Mouse (Mus musculus): ENCODE data around the gene Pced1b.
"Not testable (repeated sequence)": the region's sequence is repeated elsewhere in the genome, so short reads cannot be mapped to it uniquely, and the experiment has no call there.

The Pced1b gene

DNA sequence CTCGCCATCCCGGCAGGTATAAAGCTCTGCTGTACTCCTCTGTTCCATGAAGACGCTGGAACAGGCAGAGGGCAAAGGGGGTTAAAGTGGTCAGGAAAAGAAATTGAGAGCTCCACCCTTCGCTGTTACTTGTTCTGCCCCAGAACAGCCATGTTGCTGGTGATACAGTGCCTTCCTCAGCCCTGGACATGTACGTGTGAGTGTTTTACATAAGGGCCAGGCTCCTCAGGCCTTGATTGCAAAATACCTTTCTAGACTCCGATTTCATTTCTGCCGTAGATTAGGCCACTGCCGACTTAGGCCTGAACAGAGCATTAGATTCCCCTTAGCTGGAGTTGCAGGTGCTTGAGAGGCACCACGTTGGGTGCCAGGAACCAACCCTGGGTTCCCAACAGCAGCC, 97.0 kb downstream of the Pced1b start:
- no peak for DNase-seq

DNA sequence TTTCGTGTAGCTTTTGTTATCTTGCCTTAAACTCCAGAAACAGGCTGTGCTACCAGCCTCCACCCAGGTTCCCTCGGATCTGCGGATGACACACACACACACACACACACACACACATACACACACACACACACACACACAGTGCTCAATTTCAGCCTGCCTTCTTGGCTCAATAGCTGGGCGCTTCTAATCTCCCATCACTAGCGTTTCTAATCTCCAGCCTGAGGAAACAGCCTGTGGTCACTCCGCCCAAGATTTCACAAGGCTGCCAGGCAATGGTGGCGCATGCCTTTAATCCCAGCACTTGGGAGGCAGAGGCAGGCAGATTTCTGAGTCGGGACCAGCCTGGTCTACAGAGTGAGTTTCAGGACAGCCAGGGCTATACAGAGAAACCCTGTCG, 98.2 kb downstream of the Pced1b start:
- no peak for DNase-seq

DNA sequence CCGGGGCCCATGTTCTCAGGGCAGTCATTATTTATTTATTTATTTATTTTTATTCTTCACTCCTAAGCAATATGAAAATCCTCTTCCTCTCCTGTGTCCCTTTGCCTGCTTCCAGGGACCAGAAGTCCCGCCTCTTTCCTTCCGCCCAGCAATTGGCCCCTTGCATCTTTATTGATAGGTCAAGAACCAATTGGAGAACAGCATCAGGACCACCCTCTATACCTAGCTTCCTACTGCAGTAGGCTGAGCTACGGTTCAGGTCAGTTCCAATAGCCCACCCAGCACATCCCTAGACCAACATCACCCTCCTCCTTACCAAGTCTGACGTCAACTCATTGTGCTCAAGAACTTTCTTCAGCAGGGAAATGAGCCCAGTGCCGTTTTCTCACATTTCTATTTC, 99.0 kb downstream of the Pced1b start:
- no peak for DNase-seq

DNA sequence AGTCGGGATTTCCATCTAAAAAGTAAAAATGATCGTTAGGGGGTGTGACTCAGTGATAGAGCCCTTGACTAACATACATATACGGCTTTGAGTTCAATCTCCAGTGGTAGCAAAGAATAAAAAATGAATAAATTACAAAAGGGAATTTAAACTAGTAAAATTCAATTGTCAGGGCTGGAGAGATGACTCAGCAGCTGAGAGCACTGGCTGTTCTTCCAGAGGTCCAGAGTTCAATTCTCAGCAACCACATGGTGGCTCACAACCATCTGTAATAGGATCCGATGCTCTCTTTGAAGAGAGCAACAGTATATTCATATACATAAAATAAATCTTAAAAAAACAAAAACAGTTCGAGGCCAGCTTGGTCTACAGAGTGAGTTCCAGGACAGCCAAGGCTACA, 99.5 kb downstream of the Pced1b start:
- DNase-seq: no peak

DNA sequence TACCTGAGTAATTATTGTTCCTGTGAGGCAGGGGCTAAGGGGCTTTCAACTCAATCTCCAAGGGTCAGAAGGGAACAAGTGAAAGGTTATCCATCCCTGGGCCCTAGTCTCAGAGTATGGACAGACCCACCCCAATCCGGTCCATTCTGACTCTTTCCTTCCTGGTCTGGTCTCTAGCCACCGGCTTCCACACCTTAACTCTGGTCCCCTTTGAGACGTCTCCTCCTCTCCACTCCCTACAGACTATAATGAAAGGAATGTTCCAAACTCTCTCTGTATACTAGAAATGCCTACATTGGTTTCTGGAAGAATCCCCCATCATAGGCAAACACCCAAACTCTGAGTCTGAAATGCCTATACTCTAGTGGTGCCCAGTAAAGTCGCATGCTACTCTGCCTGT, 100.0 kb downstream of the Pced1b start:
- no peak for DNase-seq

DNA sequence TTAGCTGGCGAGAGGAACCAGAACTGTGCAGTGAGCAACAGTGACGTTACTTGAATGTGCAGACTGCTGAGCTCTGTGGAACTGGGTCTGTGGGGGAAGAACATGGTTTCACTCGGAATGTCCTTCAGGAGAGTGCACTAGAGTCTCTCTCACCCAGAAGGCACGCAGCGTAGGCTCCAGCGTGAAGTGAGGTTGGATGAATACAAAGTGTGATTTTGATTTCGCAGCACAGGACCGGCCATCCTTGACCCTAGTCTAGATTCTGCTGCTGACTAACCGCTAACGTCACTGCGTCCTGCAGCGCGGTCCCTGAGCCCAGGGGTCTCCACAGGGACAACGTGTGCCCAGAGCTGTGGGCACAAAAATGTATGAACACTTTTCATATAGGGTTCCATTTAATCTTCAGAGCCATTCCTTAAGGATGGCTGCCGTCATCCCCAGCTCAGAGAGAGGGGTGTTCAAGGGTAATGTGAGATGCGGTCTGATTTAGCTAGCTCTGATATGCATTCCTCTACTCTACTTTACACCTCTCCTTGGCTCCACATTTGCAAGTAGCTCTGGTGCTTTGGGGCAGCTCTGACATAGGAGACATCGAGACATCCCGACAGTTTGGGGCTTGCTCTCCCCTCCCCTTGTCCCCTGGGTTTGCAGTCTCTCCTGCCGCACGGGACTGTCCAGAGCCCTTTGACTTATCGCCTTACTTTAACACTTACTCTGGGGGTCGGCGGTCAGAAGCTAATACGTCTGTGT, 101.8 kb downstream of the Pced1b start:
- no peak for DNase-seq

DNA sequence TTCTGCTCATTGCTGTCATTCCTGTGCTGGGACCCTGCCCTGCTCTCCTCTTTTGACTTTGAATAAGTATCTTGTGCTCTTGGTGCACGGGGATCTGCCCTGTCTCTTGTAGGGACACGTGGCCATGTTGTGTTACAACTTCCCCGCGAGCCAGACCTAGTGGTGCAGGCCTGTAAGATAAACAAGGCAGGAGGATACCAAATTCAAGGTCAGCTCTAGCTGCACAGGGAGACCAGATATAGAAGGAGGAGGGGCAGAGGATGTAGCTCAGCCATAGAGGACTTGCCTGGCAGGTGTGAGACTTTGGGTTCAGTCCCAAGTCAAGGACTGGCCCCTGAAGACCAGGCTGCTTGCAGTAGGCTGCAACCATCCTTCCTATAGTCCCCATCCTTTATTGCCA, 103.6 kb downstream of the Pced1b start:
- DNase-seq: no peak

DNA sequence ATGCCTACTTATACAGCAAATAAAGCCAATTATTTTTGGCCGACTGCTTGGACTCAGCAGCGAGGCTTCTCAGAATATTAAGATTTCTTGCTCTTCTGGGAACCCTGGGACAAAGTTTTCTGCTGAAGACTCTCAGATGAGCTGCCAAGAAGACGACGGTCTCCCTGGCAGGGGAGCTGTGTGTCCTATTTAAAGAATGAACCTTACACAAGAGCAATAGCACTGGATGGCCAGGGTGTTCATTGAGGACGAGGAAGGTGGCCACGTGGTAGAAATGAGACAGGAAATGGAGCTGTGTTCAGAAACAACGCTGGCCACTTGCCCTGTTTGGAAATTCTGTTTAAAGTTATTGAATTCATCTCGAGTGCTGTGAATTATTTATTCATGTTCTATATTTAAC, 104.1 kb downstream of the Pced1b start:
- DNase-seq: peak; percentile 53 to 66

DNA sequence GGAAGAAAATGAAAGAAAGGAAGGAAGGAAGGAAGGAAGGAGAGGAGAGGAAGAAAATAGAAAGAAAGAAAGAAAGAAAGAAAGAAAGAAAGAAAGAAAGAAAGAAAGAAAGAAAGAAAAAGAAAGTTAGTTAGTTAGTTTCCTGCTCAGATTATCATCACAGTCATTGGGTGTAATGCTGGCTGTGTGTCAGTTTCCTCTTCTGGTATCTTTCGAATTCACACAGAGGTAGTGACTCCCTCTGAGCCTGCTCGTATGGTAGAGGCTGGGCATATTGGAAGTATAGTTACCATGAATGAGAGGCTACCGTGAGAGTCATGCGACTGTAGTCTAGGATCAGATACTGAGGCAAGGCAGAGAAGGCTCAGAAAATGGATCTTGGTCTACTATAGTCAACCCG, 104.8 kb downstream of the Pced1b start:
- no peak for DNase-seq

DNA sequence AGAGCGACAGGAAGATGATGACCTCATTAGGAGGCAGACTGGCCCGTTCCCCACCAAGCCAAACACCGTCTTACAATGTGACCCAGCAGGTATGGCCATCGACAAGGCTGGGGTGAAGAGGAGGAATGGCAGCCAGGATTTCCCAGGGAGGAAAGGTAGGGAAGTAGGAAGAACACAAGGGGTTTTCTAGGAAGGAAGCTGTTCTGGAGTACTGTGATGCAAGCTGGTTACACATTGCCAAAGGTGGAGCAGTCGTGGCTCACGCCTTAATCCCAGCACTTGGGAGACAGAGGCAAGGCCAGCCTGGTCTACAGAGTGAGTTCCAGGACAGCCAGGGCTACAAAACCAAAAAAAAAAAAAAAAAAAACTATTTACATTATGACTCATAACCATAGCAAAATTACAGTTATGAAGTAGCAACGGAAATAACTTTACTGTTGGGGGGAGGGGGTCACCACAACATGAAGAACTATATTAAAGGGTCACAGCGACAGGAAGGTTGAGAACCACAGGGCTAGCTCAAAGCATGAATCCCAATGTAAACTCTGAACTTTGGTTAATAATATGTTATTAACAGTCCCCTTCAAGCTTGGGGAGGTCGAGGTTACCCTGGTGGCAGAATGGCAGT, 108.9 kb downstream of the Pced1b start:
- no peak for DNase-seq

DNA sequence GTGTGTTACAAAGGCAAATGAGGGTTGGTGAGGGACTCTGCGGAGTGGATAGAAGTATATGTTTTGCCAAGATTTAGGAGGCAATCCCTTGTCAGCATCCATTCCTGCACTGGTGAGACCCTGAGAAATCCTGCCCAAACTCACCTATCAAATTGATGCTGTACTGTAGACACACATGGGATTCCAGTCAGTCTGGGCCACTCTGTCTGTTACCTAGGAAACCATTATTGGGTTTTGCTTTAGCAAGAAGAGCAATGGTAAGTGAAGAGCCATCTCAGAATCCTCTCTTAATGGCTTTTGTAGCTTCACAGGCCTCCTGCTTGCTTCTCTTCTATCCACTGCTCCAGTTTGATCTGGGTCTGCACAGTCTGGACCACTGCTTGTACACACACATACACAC, 110.1 kb downstream of the Pced1b start:
- DNase-seq: no peak

DNA sequence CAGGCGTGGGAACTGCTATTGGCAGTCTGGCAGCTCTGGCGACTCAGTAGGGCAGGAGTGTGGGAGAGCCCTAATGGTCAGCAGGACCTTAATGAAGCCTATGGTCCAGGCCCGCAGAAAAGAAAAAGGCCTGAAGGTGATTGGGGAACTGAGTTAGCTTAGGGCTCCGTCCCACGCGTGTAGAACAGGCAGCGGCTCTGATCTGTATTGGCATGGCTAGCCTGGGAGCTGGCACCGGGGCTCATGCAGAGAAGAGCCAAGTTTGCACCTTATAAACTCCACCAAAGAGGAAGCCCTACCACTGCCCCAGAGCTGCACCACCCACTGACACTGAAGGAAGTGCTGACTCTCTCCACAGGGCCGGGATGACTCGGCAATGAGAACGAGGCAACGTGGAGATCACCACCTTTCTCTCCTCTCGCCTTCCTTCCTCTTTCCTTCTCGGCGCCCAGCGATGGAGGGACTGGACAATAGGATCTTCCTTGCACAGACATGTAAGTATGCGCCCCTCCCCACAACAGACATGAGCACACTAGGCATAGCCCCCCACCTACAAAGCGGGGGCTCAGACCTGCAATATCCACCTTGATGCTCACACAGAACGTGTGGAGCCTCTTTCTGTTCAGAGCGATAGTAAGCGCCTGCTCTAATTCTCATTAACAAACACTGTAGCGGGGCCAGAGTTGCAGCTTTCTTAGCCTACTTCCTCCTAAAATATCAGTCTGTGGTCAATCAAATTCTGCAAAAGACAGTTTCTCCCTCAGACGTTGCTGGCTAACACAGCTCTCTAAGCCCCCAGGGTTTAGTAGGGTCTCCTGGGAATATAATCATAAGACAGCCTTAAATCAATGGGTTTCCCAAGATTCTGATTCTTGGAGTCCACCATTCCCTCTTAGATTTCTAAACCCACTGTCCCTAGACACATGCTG, 114.2 kb downstream of the Pced1b start:
- DNase-seq: no peak

DNA sequence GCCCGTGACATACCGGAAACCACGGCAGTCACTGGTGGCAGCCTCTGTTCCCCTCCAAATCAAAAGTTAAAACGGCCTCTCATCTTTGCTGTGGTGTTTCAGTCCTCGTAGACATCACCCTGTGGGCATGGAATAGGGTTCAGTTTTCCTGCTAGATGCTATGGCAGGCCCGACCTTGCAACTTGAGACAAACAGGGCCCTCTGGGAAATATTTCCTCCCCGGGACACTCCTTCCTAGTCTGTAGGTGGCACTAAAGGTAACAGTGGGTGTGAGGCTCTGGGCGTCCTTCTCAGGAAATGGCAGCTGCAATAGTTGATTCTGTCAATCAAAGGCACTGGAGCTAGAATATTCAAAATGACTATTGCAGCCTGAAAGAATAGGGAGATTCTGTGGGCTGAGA, 114.9 kb downstream of the Pced1b start:
- DNase-seq: no peak

DNA sequence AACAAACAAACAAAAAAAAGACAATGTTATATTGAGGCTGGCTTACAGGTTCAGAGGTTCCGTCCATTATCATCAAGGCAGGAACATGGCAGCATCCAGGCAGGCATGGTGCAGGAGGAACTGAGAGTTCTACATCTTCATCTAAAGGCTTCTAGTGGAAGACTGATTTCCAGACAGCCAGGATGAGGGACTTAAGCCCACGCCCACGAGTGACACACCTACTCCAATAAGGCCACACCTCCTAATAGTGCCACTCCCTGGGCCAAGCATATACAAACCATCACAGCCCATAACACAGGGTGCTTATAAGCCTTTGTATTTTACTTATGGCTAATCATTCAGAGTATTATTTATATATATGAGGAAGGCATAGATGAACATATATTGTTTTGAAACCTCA, 117.4 kb downstream of the Pced1b start:
- not testable (repeated sequence) for DNase-seq

DNA sequence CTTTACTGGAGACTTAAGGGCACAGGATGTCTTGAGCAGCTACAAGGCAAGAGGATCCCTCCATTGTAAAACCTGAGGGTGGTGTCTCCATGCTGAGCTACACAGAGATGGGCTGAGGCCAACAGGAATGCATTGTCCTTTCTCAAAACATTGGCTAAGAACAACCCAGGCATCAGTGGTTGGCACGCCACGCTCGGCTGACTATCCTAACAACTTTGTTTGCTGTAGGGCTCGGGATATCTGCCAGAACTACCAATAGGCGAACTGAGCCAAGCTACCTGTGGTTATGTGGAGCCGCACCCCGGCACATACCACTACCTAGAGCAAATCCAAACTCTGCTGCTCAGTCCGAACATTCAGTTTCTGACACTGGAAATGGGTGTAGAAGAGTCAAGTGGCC, 118.1 kb downstream of the Pced1b start:
- peak in 1 of 2 experiments; percentile 17 for DNase-seq

DNA sequence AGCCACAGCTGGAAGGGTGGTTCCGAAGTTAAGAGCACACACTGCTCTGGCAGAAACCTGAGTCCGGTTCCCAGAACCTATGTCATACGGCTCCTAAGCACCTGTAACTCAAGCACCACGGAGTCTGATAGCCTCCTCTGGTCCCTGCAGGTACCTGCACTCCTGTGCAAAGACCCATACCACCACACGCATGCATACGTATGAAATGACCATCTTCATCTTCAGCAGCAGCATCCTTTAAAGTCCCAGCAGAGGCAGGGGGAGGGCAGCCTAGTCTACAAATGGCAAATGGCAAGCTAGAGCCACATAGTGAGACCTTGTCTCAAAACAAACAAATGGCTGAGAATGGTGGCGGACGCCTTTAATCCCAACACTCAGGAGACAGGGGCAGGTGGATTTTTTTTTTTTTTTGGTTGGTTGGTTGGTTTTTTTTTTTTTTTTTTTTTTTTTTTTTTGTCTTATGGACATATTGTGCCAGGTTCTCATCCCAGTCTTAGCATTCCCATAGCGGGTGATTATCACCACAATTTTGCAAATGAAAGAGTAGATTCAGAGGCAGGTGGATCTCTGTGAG, 121.2 kb downstream of the Pced1b start:
- DNase-seq: no peak

DNA sequence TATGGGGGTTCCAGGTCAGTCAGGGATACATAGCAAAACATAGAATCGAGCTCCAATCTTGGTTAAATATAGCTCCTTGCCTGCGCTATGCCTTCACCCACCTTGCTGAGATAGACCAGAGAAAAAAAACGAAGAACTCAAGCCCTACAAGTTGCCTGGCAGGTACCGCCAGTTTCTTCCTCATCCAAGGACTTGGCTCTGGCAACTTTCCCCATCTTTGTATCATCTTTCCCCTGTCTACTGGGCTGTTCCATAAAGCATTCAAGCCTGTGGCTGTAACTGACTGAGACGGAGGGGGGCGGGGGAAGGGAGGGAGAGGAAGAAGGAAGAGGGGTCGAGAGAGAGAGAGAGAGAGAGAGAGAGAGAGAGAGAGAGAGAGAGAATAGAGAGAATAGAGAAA, 121.7 kb downstream of the Pced1b start:
- no peak for DNase-seq

DNA sequence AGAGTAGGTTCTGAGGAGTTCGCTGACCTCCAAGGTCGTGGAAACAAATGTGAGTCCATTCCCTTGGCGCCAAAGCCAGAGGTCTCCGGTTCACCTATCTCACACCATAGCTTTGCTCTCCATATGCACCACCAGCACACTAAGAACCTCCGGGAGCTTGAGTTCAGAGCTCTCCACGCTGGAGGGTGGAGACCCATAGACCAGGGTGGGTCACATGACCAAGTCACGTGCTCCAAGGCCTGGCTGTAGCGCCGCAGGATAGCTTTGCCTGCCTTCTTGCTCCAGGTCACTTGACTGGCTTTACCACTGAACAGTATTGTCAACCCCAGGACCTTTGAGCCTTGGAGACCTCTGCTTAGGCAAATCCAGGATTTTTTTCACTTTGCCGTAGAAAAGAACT, 122.2 kb downstream of the Pced1b start:
- no peak for DNase-seq

DNA sequence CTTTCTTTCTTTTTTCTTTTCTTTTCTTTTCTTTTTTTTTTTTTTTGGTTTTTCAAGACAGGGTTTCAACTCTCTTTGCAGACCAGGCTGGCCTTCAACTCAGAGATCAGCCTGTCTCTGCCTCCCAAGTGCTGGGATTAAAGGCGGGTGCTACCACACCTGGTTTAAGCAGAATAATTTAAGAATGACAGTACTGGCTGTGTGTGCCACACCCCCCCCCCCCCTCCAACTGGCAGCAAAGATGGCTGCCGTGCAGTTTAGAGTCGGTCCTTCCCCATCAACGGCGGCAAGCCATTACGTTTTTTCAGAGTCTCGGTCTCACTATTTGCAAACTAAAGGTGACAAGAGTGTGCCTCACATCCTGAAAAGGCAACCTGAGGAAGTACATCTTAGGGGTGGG, 124.0 kb downstream of the Pced1b start:
- DNase-seq: no peak

DNA sequence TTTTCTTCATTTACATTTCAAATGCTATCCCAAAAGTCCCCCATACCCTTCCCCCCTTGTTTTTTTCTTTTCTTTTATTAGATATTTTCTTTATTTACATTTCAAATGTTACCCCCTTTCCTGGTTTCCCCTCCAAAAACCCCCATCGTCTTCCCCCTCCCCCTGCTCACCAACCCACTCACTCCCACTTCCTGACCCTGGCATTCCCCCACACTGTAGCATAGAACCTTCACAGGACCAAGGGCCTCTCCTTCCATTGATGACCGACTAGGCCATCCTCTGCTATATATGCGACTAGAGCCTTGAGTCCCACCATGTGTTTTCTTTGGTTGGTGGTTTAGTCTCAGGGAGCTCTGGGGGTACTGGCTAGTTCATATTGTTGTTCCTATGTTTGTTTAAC, 125.1 kb downstream of the Pced1b start:
- not testable (repeated sequence) for DNase-seq

DNA sequence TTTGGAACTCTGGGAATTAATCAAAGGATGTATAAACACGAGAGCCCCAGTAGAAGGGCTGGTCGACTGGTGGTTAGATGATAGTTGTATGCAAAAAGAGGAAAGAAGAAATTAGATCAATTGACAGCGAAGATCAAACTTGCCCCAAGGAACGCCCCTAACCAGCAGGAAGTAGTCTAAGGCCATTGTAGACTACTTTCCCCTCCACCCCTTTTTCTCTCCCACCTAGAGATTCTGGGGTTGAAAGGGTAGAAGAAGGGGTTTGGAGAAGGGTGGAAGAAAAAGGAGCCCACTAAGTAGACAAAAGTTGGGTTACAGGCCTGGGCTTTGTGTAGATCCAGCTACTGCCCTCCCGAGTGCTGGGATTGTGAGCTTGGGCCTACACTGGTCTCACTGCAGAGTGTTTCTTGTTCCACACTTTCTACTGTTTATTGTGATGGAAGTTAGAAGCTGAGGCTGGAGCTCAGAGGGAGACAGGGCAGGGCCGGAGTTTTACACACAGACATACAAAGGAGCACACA, 125.8 kb downstream of the Pced1b start:
- no peak for DNase-seq

DNA sequence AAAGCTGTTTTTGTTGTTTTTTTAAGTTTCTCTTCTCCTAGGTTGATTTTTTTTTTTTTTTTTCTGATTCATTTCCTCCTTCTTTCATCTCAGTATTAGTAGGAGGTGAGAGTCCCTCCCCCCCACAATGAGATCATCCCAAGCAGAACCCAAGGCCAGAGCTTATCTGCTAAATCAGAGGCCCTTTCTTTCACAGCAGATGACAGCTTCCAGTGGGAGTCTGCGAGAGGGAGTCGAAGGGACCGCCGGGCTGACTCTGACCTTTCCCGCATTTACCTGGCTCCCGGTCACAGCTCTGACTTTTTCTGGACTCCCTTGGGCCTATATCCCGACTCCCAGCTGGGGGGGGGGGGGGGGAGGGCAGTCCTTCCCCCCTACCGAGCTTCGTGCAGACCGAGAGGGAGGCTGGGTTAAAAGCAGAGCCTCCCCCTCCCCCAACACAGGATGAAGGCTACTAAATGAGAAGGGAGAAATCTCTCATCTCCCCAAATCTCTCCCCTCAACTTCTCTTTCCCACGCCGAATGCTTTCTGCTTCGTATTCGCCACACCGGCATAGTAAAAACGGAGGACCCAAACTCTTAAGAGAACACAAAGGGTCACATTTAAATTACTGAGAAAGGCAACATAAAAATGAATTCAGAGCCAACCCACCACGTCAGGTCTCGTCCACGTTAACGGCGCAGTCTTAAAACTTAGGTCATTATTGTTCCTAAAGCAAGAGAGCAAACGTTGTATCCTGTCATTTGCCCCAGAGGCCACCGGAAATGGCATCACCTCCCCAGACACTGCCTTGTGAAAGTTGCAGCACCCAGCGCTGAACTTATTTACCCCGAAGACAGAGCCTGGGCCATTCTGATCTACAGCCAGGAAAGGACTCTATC, 126.5 kb downstream of the Pced1b start:
- peak; percentile 27 to 39 for DNase-seq
